Comparison of ENCODE assay signal across 8 mouse cellular contexts in the genomic region with DNA sequence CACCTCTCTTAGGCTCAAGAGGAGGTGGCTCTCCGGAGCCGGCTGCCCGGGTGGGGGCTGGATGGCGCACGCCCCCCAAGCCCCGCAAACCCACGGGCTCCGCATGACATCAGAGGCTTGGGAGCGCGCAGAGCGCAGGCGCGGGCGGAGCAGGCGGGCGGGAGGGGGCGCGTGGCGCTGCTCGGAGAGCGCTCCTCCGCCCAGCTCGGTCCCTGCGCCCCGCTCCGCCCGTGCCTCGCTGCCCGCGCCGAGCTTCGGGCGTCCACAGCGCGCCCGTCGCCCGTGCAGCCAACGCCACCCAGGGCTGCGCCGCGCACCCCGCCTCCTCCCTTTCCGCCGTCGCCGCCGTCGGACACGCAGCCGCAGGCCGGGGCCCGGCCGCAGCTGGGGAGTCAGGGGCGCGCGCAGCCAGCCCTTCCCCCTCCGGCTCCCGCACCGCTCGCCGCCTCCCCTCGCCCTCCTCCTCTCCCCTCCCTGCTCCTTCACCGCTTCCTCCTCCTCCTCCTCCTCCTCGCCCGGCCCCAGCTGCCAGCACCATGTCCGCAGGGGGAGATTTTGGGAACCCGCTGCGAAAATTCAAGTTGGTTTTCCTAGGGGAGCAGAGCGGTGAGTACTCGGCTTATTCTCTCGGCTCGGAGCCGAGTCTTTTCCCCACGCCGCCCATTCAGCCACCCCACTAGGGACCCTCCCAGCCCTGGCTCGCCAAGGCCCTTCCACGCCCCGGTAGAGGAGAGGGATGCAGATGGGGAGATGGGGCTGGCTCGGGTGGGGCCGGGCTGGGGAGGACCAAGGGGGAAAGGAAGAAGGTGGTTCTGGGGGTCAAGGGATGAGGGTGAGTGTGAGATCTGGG. TPM values are rescaled to one million over a fixed set of nuclear protein-coding genes. Genes with fewer than 3 reads are reported as not detected.
A peak's percentile ranks its signal among the peaks of the same experiment; 100 is the strongest.
DNase-seq lines count a peak whose midpoint lies in the region; ATAC-seq and TF ChIP-seq lines count a peak whose summit lies in the region.

TSS of gene Rab6b (plus strand) at position 167 of the 850 bp plus-strand sequence.

- H3K27ac ChIP-seq in embryonic facial prominence, embryonic 10.5 days (replicated peaks) = peak within 1 kb of the TSS; percentile 86
- H3K27ac ChIP-seq in heart, embryonic 14.5 days (replicated peaks in 1 of 2; ENCODE audit: control insufficient read depth in 1 of 2, insufficient read depth in 1 of 2, low read depth in 2 of 2, low read length in 2 of 2) = no peak within 1 kb of the TSS
- no peak within 1 kb of the TSS for H3K27ac ChIP-seq in lung, embryonic 14.5 days (ENCODE audit: low read depth)

- peaks cover 45% of the 10 kb centered on the region for H3K4me1 ChIP-seq in embryonic facial prominence, embryonic 10.5 days
- peaks cover 7 to 14% of the 10 kb centered on the region in 2 experiments; a peak in 3 of 4 replicates for H3K4me1 ChIP-seq in heart, embryonic 14.5 days (ENCODE audit: control insufficient read depth in 2 of 2, insufficient read depth in 2 of 2, low read length in 2 of 2)
- H3K4me1 ChIP-seq in lung, embryonic 14.5 days (ENCODE audit: insufficient read depth) = no peaks in the 10 kb centered on the region; the same call in 1 of the 2 replicates

- peak; percentile 81 for DNase-seq in CD4-positive helper T cell, adult 2 months (ENCODE audit: low read depth, low spot score)
- peak; percentile 21 for DNase-seq in adipocyte (ENCODE audit: low spot score)
- DNase-seq in embryonic facial prominence, embryonic 10.5 days (ENCODE audit: low spot score) = peak; percentile 76
- DNase-seq in layer of hippocampus, adult 8-10 months (ENCODE audit: low spot score in 2 of 2) = peak in 1 of 2 experiments; percentile 68
- peak; percentile 77 for DNase-seq in lung, embryonic 14.5 days
- peak; percentile 77 for DNase-seq in retina, embryonic 14.5 days (ENCODE audit: low spot score)
- DNase-seq in spleen, postnatal 36 days (ENCODE audit: low spot score in 2 of 2) = no peak

- WGBS in embryonic facial prominence, embryonic 10.5 days = under 1% methylated on average over 80 of the region's 81 CpGs
- 0% methylated on average over 51 of the region's 81 CpGs for WGBS in heart, embryonic 14.5 days
- WGBS in lung, embryonic 14.5 days = under 1% methylated on average over 70 of the region's 81 CpGs

- ATAC-seq in heart, embryonic 14.5 days (ENCODE audit: insufficient number of reproducible peaks, insufficient read depth, low FRiP score, low read depth) = peak; percentile 40
- ATAC-seq in lung, embryonic 14.5 days (ENCODE audit: insufficient read depth) = peak; percentile 53

- no peaks in the 10 kb centered on the region for H3K36me3 ChIP-seq in embryonic facial prominence, embryonic 10.5 days (replicated peaks)
- H3K36me3 ChIP-seq in heart, embryonic 14.5 days (ENCODE audit: control insufficient read depth, insufficient read depth, low read length) = no peaks in the 10 kb centered on the region
- H3K36me3 ChIP-seq in lung, embryonic 14.5 days (ENCODE audit: insufficient read depth) = no peaks in the 10 kb centered on the region

- peak within 1 kb of the TSS; percentile 81 for H3K4me3 ChIP-seq in embryonic facial prominence, embryonic 10.5 days
- H3K4me3 ChIP-seq in heart, embryonic 14.5 days (ENCODE audit: control insufficient read depth in 1 of 2, insufficient read depth in 1 of 2, low read depth in 1 of 2, low read length in 2 of 2) = peak within 1 kb of the TSS; percentile 56 to 77
- H3K4me3 ChIP-seq in lung, embryonic 14.5 days (ENCODE audit: low read depth, low read length) = peak within 1 kb of the TSS; percentile 64

- no peak for TF ChIP-seq CTCF in lung, embryonic 14.5 days (IDR thresholded peaks at IDR 0.05; ENCODE audit: low read depth)

- H3K9ac ChIP-seq in heart, embryonic 14.5 days (ENCODE audit: low read length) = peak within 1 kb of the TSS; percentile 54
- peak within 1 kb of the TSS; percentile 57 for H3K9ac ChIP-seq in lung, embryonic 14.5 days

- no peaks in the 10 kb centered on the region for H3K9me3 ChIP-seq in embryonic facial prominence, embryonic 10.5 days
- H3K9me3 ChIP-seq in heart, embryonic 14.5 days (ENCODE audit: control insufficient read depth, low read length) = no peaks in the 10 kb centered on the region
- H3K9me3 ChIP-seq in lung, embryonic 14.5 days (ENCODE audit: low read depth, low read length) = no peaks in the 10 kb centered on the region

- H3K27me3 ChIP-seq in embryonic facial prominence, embryonic 10.5 days (replicated peaks; ENCODE audit: low read depth, poor library complexity, severe bottlenecking) = peaks cover 62% of the 10 kb centered on the region
- peaks cover 54% of the 10 kb centered on the region for H3K27me3 ChIP-seq in heart, embryonic 14.5 days (ENCODE audit: control insufficient read depth, insufficient read depth, low read length)
- H3K27me3 ChIP-seq in lung, embryonic 14.5 days (ENCODE audit: insufficient read depth, low read length) = peaks cover 48% of the 10 kb centered on the region

- peak within 1 kb of the TSS; percentile 71 for H3K4me2 ChIP-seq in heart, embryonic 14.5 days (ENCODE audit: low read length)
- H3K4me2 ChIP-seq in lung, embryonic 14.5 days = peak within 1 kb of the TSS; percentile 96

RNA-seq across cellular contexts. Expression of gene Rab6b, which starts in this region (rescaled TPM):
- polyA plus RNA-seq in embryonic facial prominence, embryonic 10.5 days (2016; fragmentation: Nextera tagmentation; extraction: Ambion mirVana) = 6.8 and 8.4 TPM in 2 replicates
- polyA plus RNA-seq in heart, embryonic 14.5 days (2014; fragmentation: Nextera tagmentation; extraction: Ambion mirVana) = 1.0 and 1.5 TPM in 2 replicates
- total RNA-seq in layer of hippocampus, adult 8-10 months (2022) = 100 to 1,000 TPM; 390 to 451 (median 427) TPM
- 1.5 and 1.8 TPM in 2 replicates for polyA plus RNA-seq in lung, embryonic 14.5 days (2014; fragmentation: Nextera tagmentation; extraction: Ambion mirVana)

Comparison
In these comparisons a context has a peak if more than half of its experiments do, and no peak if none do; other contexts are left out.
1. DNase-seq: peak in CD4-positive helper T cell, adult 2 months (single experiment), adipocyte (single experiment), embryonic facial prominence, embryonic 10.5 days (single experiment), lung, embryonic 14.5 days (single experiment) and retina, embryonic 14.5 days (single experiment); none in spleen, postnatal 36 days (0 of 2).
2. Peak in every context shown above with its lines, with median percentiles within 50 percentile points of each other: H3K4me3 ChIP-seq.